Mouse (Mus musculus) hindbrain, embryonic 11.5 days (tissue): ENCODE data around the gene Crtac1. TPM values are rescaled to one million over a fixed set of nuclear protein-coding genes. Genes with fewer than 3 reads are reported as not detected.
A peak's percentile ranks its signal among the peaks of the same experiment; 100 is the strongest.

Experiments
- ATAC-seq: fragments of 200-750 bp; cut with Nextera tagmentation; 2 replicates; pipeline ENCODE4 v1.8.0; 2017; ENCODE audit warnings: mild to moderate bottlenecking, moderate TSS enrichment, moderate library complexity; ENCODE audit not compliant: low FRiP score
- DNase-seq: peaks from one replicate; pipeline ENCODE4 v3.0.0-alpha.2; 2015; ENCODE audit warnings: low spot score
- H3K27ac ChIP-seq: fragments of 300-500 bp; sonication (generic); 2 replicates; pipeline ENCODE4 v1.5.1; 2014; ENCODE audit warnings: mild to moderate bottlenecking, low read depth, low read length
- H3K27me3 ChIP-seq: fragments of 300-500 bp; sonication (generic); 2 replicates; pipeline ENCODE4 v1.6.1; 2014; ENCODE audit warnings: mild to moderate bottlenecking, low read length, moderate library complexity, mixed read lengths; ENCODE audit not compliant: control insufficient read depth, insufficient read depth
- H3K36me3 ChIP-seq: fragments of 300-500 bp; sonication (generic); 2 replicates; pipeline ENCODE4 v1.6.1; 2014; ENCODE audit warnings: mild to moderate bottlenecking, low read length, moderate library complexity, mixed read lengths; ENCODE audit not compliant: control insufficient read depth, insufficient read depth
- H3K4me1 ChIP-seq: fragments of 300-500 bp; sonication (generic); replicated peaks from 2 replicates; pipeline ENCODE4 v1.6.1; 2014; ENCODE audit warnings: low read length, mixed read lengths; ENCODE audit not compliant: control insufficient read depth, insufficient read depth
- H3K4me2 ChIP-seq: fragments of 300-500 bp; sonication (generic); replicated peaks from 2 replicates; pipeline ENCODE4 v1.6.1; 2014; ENCODE audit warnings: mild to moderate bottlenecking, low read depth, low read length
- H3K4me3 ChIP-seq: fragments of 300-500 bp; sonication (generic); 2 replicates; pipeline ENCODE4 v1.5.1; 2014; ENCODE audit warnings: low read depth, low read length
- H3K9ac ChIP-seq: fragments of 300-500 bp; sonication (generic); 2 replicates; pipeline ENCODE4 v1.6.1; 2014; ENCODE audit warnings: low read depth, low read length
- H3K9me3 ChIP-seq: fragments of 300-500 bp; sonication (generic); 2 replicates; pipeline ENCODE4 v1.6.1; 2016; ENCODE audit warnings: low read length; ENCODE audit not compliant: control insufficient read depth
- WGBS: fragments of 180-500 bp; shearing (Covaris S2); extraction: QIAGEN DNeasy Blood & Tissue Kit; methylation state at CpG from one replicate; pipeline ENCODE4 v1.1.7; 2014; 5-methylcytosine and 5-hydroxymethylcytosine counted together
- polyA plus RNA-seq: library from polyadenylated mRNA; unstranded; fragments of >200 nt; fragmentation: Nextera tagmentation; extraction: Ambion mirVana; gene quantifications from 2 replicates; pipeline ENCODE4 v1.2.1, GENCODE M21; 2014

Crtac1 gene
- polyA plus RNA-seq, 1 experiment from 2014 or later: 13.0 TPM

- ATAC-seq (peak; percentile 61), DNase-seq (peak; percentile 72)
- Histone ChIP-seq H3K27ac (peak overlapping the region; percentile 61), H3K4me3 (peak overlapping the region; percentile 10; the same call in 1 of the 2 replicates), H3K27me3 (no peaks in the 10 kb centered on the region), H3K36me3 (no peaks in the 10 kb centered on the region), H3K4me1 (peaks cover 4% of the 10 kb centered on the region; the same call in 1 of the 2 replicates), H3K9ac (peak overlapping the region; percentile 47), H3K9me3 (no peaks in the 10 kb centered on the region), H3K4me2 (peak overlapping the region; percentile 46)
- WGBS: under 1% methylated on average over 19 of the region's 19 CpGs
Measured at GRCm38 (mm10) chr19:42409226-42409625, 22.4 kb downstream of the Crtac1 start.

GRCm38 (mm10) chr19:42404364-42404763 lies 27.2 kb downstream of the Crtac1 start:
- H3K4me1 ChIP-seq: peaks cover 4% of the 10 kb centered on the region; the same call in 1 of the 2 replicates
- ATAC-seq (no peak), DNase-seq (no peak)
- H3K36me3 ChIP-seq: no peaks in the 10 kb centered on the region
- no peak overlapping the region for H3K9ac ChIP-seq
- H3K9me3 ChIP-seq: no peaks in the 10 kb centered on the region
- no peaks in the 10 kb centered on the region for H3K27me3 ChIP-seq
- WGBS: 91% methylated on average over 15 of the region's 15 CpGs
- no peak overlapping the region for H3K27ac ChIP-seq
- no peak overlapping the region for H3K4me3 ChIP-seq
- H3K4me2 ChIP-seq: no peak overlapping the region

GRCm38 (mm10) chr19:42399974-42400373 lies 31.6 kb downstream of the Crtac1 start:
- no peaks in the 10 kb centered on the region for H3K27me3 ChIP-seq
- no peaks in the 10 kb centered on the region for H3K36me3 ChIP-seq
- no peak overlapping the region for H3K4me2 ChIP-seq
- no peaks in the 10 kb centered on the region for H3K9me3 ChIP-seq
- H3K27ac ChIP-seq: no peak overlapping the region
- DNase-seq (no peak), ATAC-seq (no peak)
- H3K4me1 ChIP-seq: no peaks in the 10 kb centered on the region
- H3K9ac ChIP-seq: no peak overlapping the region
- 68% methylated on average over 3 of the region's 3 CpGs for WGBS
- H3K4me3 ChIP-seq: no peak overlapping the region

- H3K9me3 ChIP-seq: no peaks in the 10 kb centered on the region
- WGBS: 18% methylated on average over 11 of the region's 11 CpGs
- no peaks in the 10 kb centered on the region for H3K4me1 ChIP-seq
- DNase-seq: peak; percentile 75
- ATAC-seq: no peak
- H3K27ac ChIP-seq: no peak overlapping the region
- no peak overlapping the region for H3K9ac ChIP-seq
- no peaks in the 10 kb centered on the region for H3K27me3 ChIP-seq
- H3K4me3 ChIP-seq: no peak overlapping the region
- H3K36me3 ChIP-seq: no peaks in the 10 kb centered on the region
- no peak overlapping the region for H3K4me2 ChIP-seq
Measured at GRCm38 (mm10) chr19:42397281-42397680, 34.3 kb downstream of the Crtac1 start.

- Histone ChIP-seq H3K4me1 (no peaks in the 10 kb centered on the region), H3K27ac (no peak overlapping the region), H3K36me3 (no peaks in the 10 kb centered on the region), H3K4me3 (no peak overlapping the region), H3K4me2 (no peak overlapping the region), H3K9ac (no peak overlapping the region), H3K9me3 (no peaks in the 10 kb centered on the region), H3K27me3 (no peaks in the 10 kb centered on the region)
- DNase-seq (no peak), ATAC-seq (no peak)
- 59% methylated on average over 2 of the region's 2 CpGs for WGBS
Measured at GRCm38 (mm10) chr19:42394848-42395534, 36.6 kb downstream of the Crtac1 start.

- no peak overlapping the region for H3K27ac ChIP-seq
- H3K36me3 ChIP-seq: no peaks in the 10 kb centered on the region
- no peak for ATAC-seq
- H3K4me2 ChIP-seq: no peak overlapping the region
- H3K27me3 ChIP-seq: no peaks in the 10 kb centered on the region
- no peaks in the 10 kb centered on the region for H3K4me1 ChIP-seq
- H3K9ac ChIP-seq: no peak overlapping the region
- DNase-seq: no peak
- H3K9me3 ChIP-seq: no peaks in the 10 kb centered on the region
- WGBS: 83% methylated on average over 4 of the region's 4 CpGs
- no peak overlapping the region for H3K4me3 ChIP-seq
Measured at GRCm38 (mm10) chr19:42393920-42394319, 37.7 kb downstream of the Crtac1 start.

- no peak overlapping the region for H3K4me2 ChIP-seq
- ATAC-seq (no peak), DNase-seq (no peak)
- no peak overlapping the region for H3K27ac ChIP-seq
- no peak overlapping the region for H3K9ac ChIP-seq
- H3K4me3 ChIP-seq: no peak overlapping the region
- H3K4me1 ChIP-seq: no peaks in the 10 kb centered on the region
- H3K27me3 ChIP-seq: no peaks in the 10 kb centered on the region
- H3K9me3 ChIP-seq: no peaks in the 10 kb centered on the region
- no peaks in the 10 kb centered on the region for H3K36me3 ChIP-seq
- 92% methylated on average over 8 of the region's 8 CpGs for WGBS
Measured at GRCm38 (mm10) chr19:42392094-42392493, 39.5 kb downstream of the Crtac1 start.

- WGBS: 88% methylated on average over 14 of the region's 14 CpGs
- Histone ChIP-seq H3K36me3 (no peaks in the 10 kb centered on the region), H3K9me3 (no peaks in the 10 kb centered on the region), H3K27ac (no peak overlapping the region), H3K27me3 (no peaks in the 10 kb centered on the region), H3K4me1 (no peaks in the 10 kb centered on the region), H3K4me3 (no peak overlapping the region), H3K9ac (no peak overlapping the region), H3K4me2 (no peak overlapping the region)
- ATAC-seq: no peak
- DNase-seq: no peak
Measured at GRCm38 (mm10) chr19:42389574-42389973, 42.0 kb downstream of the Crtac1 start.

- no peaks in the 10 kb centered on the region for H3K9me3 ChIP-seq
- H3K9ac ChIP-seq: no peak overlapping the region
- H3K4me1 ChIP-seq: 0 out of 2 replicates have a peak, but pooled peaks cover 4% of the 10 kb centered on the region
- DNase-seq (peak; percentile 37), ATAC-seq (0 out of 2 replicates have a peak, but pooled peaks have one; percentile 19)
- no peak overlapping the region for H3K27ac ChIP-seq
- H3K4me2 ChIP-seq: peak overlapping the region; percentile 11; the same call in 1 of the 2 replicates
- H3K36me3 ChIP-seq: no peaks in the 10 kb centered on the region
- H3K4me3 ChIP-seq: no peak overlapping the region
- 11% methylated on average over 14 of the region's 15 CpGs for WGBS
- peaks cover 2% of the 10 kb centered on the region; the same call in 1 of the 2 replicates for H3K27me3 ChIP-seq
Measured at GRCm38 (mm10) chr19:42384981-42385598, 46.5 kb downstream of the Crtac1 start.
